Mouse (Mus musculus): ENCODE data around the gene Adamts18.

The Adamts18 gene

GRCm38 (mm10) chr8:113664544-113664943, 184.0 kb downstream of the Adamts18 start:
- DNase-seq (ENCODE audit: low read depth, low spot score) = peak; percentile 85

DNA sequence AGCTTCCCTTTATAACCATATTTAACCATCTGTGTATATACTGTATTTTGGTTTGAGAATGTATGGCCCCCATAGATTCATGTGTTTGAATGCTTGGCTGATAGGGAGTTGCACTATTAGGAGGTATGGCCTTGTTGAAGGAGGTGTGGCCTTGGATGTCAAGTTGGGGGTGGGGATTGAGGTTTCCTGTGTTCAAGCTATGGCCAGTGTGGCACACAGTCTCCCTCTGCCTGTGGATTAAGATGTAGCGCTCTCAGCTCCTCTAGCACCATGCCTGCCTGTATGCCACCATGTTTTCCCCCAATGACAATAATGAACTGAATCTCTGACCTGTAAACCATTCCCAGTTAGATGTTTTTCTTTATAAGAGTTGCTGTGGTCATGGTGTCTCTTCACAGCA, 188.4 kb downstream of the Adamts18 start:
- DNase-seq (ENCODE audit: low read depth, low spot score) = no peak

DNA sequence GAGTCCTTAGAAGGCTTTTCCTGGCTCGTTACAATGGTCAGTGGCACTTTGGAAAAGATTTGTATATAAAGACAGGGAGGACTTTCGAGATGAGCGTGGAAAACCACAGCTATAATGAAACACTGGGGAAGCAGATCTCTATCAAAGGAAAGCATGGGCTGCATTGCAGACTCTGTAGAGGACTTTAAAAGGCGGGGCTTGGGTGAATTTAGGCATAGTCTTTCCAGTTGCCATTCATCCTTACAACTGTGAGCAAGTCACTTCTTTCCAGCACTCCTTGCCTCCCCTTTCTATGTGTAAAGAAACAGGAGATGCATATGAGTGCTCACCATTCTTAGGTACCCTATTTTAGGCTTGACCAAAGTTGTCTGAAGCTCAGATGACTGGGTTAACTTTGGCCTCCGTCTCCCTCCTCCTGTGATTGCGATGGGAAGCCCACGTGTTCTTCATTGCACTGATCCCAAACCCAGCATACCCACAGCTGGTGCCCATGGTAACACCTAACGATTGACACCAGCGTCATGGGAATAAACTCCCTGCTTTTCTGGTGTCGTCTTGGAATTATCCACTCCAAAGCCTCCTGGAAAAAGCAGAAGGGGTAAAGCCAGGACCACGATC, 191.7 kb downstream of the Adamts18 start:
- DNase-seq (ENCODE audit: low read depth, low spot score) = no peak

DNA sequence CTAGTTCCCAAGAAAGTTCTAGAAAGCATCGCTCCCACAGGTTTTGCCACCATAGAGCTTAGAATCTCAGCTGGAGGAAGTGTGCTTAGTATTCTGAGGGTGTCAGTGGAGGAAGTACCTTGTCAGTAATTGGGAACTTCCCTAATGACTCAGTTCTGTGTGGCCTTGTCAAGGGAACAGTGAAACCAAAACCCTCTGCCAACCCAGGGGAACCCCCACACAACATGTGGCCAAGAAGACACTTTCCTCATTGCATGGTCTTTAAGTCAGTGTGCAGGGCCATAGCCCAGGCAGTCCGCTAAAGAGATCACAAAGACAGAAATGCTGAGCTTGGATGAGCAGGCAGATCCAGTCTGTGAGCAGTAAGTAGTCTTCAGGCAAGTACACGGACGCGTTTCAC, 192.4 kb downstream of the Adamts18 start:
- no peak for DNase-seq (ENCODE audit: low read depth, low spot score)

DNA sequence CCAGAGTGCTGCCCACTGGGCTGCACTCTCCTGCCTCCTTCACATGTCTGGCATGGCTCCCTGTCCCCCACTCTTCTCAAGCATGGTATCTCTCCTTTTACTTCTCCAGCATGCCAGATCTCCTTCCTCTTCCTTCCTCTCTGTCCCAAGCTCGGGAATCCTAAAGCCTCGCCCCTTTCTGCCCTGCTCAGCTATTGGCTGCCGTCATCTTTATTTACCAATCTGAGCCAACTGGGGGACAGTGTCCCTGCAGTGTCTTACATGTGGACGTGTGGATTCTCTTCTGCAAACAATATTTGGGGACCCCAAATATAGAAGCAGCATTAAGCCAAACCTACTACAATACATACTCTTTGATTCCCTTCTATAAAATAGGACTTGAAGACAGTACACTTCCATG, 195.4 kb downstream of the Adamts18 start:
- no peak for DNase-seq (ENCODE audit: low read depth, low spot score)

GRCm38 (mm10) chr8:113652450-113652849, 196.1 kb downstream of the Adamts18 start:
- no peak for DNase-seq (ENCODE audit: low read depth, low spot score)
